Mouse (Mus musculus) stomach, embryonic 16.5 days (tissue): ENCODE measurements around the gene Galnt12. TPM values are rescaled to one million over a fixed set of nuclear protein-coding genes. Genes with fewer than 3 reads are reported as not detected.

Experiments
- ATAC-seq: fragments of 200-750 bp; cut with Nextera tagmentation; 2 replicates; pipeline ENCODE4 v1.8.0; 2017; ENCODE audit warnings: moderate number of reproducible peaks, moderate TSS enrichment; ENCODE audit not compliant: insufficient read depth, low FRiP score
- H3K27ac ChIP-seq: fragments of 300-500 bp; sonication (generic); 2 replicates; pipeline ENCODE4 v1.5.1; 2014; ENCODE audit warnings: low read length
- H3K27me3 ChIP-seq: fragments of 300-500 bp; sonication (generic); 2 replicates; pipeline ENCODE4 v1.6.1; 2014; ENCODE audit warnings: low read length, control low read depth, mixed read lengths; ENCODE audit not compliant: control insufficient read depth, insufficient read depth
- H3K36me3 ChIP-seq: fragments of 300-500 bp; sonication (generic); 2 replicates; pipeline ENCODE4 v1.6.1; 2014; ENCODE audit warnings: low read length; ENCODE audit not compliant: control insufficient read depth, insufficient read depth
- H3K4me1 ChIP-seq: fragments of 300-500 bp; sonication (generic); 2 replicates; pipeline ENCODE4 v1.6.1; 2014; ENCODE audit warnings: low read length, control low read depth, mixed read lengths; ENCODE audit not compliant: control insufficient read depth, insufficient read depth
- H3K4me2 ChIP-seq: fragments of 300-500 bp; sonication (generic); 2 replicates; pipeline ENCODE4 v1.6.1; 2014; ENCODE audit warnings: low read depth, low read length, mixed read lengths
- H3K4me3 ChIP-seq: fragments of 300-500 bp; sonication (generic); replicated peaks from 2 replicates; pipeline ENCODE4 v1.5.1; 2014; ENCODE audit warnings: mild to moderate bottlenecking, low read length
- H3K9ac ChIP-seq: fragments of 300-500 bp; sonication (generic); 2 replicates; pipeline ENCODE4 v1.6.1; 2014; ENCODE audit warnings: low read length
- H3K9me3 ChIP-seq: fragments of 300-500 bp; sonication (generic); replicated peaks from 2 replicates; pipeline ENCODE4 v1.6.1; 2016; ENCODE audit warnings: low read length, control low read depth; ENCODE audit not compliant: control insufficient read depth
- WGBS: fragments of 180-500 bp; shearing (Covaris S2); extraction: QIAGEN DNeasy Blood & Tissue Kit; methylation state at CpG from one replicate; pipeline ENCODE4 v1.1.7; 2014; 5-methylcytosine and 5-hydroxymethylcytosine counted together
- polyA plus RNA-seq: library from polyadenylated mRNA; unstranded; fragments of >200 nt; fragmentation: Nextera tagmentation; extraction: Ambion mirVana; gene quantifications from 2 replicates; pipeline ENCODE4 v1.2.1, GENCODE M21; 2015

The Galnt12 gene
- polyA plus RNA-seq, 1 experiment from 2014 or later = 30.7 TPM

- WGBS = 91% methylated on average over 7 of the region's 7 CpGs
- Histone ChIP-seq H3K27ac (no peak overlapping the region), H3K9ac (no peak overlapping the region), H3K4me1 (peaks cover 8% of the 10 kb centered on the region), H3K27me3 (peaks cover 11% of the 10 kb centered on the region), H3K9me3 (no peaks in the 10 kb centered on the region), H3K4me3 (no peak overlapping the region), H3K36me3 (no peaks in the 10 kb centered on the region), H3K4me2 (no peak overlapping the region)
- ATAC-seq = no peak
Observed at GRCm38 (mm10) chr4:47088671-47089070, 3.0 kb upstream of the Galnt12 start.

DNA sequence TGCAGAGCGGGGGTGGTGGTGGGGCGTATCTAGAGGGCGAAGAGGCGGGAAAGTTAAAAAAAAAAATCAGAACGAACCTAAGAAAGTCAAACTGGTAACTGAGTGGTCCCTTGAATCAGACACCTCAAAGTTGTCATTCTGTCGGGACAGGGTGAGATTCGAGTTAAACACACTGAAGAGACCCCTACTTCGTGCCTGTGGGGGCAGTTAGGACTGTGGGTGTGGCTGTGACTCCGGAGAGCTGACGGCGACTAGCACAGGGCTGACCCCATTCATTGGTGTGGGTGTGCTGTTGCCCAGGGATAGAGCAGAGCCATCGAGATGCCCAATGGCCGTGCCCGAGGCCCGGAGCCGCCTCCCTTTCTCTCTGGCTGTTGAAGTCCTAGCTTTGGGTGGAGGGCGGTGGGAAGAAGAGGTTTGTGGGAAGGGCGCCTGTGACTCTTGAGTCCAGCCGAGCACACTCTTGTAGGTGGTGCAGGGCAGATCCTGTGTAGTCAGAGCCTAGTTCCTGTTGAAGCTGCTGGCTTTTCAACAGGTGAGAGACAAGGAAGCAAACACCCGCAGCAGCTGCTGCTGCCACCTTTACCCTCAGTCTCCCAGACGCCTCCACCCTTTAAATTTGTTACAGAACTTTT is 795 bp downstream of the Galnt12 start:
- peaks cover 8% of the 10 kb centered on the region for H3K4me1 ChIP-seq
- peak overlapping the region; percentile 83 for H3K9ac ChIP-seq
- ATAC-seq = peak; percentile 57
- no peaks in the 10 kb centered on the region for H3K9me3 ChIP-seq
- peak overlapping the region; percentile 98 for H3K4me2 ChIP-seq
- peak overlapping the region; percentile 74 for H3K4me3 ChIP-seq
- H3K27me3 ChIP-seq = peaks cover 11% of the 10 kb centered on the region
- no peaks in the 10 kb centered on the region for H3K36me3 ChIP-seq
- H3K27ac ChIP-seq = peak overlapping the region; percentile 60
- WGBS = 4% methylated on average over 21 of the region's 21 CpGs

DNA sequence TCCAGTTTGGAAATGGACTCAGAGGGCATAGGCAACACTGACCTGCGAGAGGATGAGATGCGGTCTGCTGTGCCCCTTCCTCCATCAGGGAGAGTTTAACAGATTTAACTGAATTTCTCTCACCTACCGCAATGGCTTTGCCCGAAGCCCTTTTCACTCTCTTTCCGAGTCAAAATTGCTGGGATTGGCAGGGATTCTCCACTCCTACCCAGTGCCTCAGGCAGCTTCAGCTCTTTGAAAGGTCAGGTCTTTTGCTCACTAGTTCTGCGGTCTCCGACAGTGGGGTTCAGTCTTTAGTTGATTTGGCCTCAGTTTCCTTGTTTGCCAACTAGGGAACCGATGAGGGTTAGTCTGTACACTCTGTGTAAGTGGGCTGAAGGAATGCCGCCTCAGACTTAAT is 1.5 kb downstream of the Galnt12 start:
- H3K27me3 ChIP-seq = peaks cover 11% of the 10 kb centered on the region
- WGBS = 56% methylated on average over 9 of the region's 9 CpGs
- ATAC-seq = no peak
- H3K9me3 ChIP-seq = no peaks in the 10 kb centered on the region
- no peaks in the 10 kb centered on the region for H3K36me3 ChIP-seq
- H3K27ac ChIP-seq = no peak overlapping the region
- peak overlapping the region; percentile 98 for H3K4me2 ChIP-seq
- peak overlapping the region; percentile 74 for H3K4me3 ChIP-seq
- H3K9ac ChIP-seq = peak overlapping the region; percentile 83; the same call in 1 of the 2 replicates
- peaks cover 8% of the 10 kb centered on the region for H3K4me1 ChIP-seq

DNA sequence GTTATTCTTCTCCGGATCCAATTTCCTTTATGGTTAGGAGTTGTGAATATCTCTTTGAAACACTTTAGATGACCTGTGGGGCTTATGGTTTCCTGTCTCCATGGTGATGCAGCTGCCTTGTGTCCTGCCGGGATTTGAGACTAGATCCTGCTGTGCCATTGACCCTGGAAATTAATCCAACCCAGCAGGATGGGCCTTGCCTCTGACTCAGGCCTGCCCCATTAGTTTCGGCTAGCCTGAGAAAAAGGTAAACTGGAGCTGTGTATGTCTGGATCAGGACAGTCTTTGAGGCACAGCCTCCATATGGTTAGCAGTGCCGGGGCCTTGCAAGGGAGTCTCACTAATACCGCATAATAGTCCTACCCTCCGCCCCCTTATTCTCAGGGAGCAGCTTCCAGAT is 1.9 kb downstream of the Galnt12 start:
- no peak for ATAC-seq
- H3K9ac ChIP-seq = no peak overlapping the region
- no peak overlapping the region for H3K27ac ChIP-seq
- peaks cover 11% of the 10 kb centered on the region for H3K27me3 ChIP-seq
- no peaks in the 10 kb centered on the region for H3K36me3 ChIP-seq
- H3K4me3 ChIP-seq = no peak overlapping the region
- H3K4me2 ChIP-seq = peak overlapping the region; percentile 98
- 57% methylated on average over 6 of the region's 6 CpGs for WGBS
- peaks cover 8% of the 10 kb centered on the region for H3K4me1 ChIP-seq
- H3K9me3 ChIP-seq = no peaks in the 10 kb centered on the region

GRCm38 (mm10) chr4:47103561-47103960 is 11.9 kb downstream of the Galnt12 start:
- Histone ChIP-seq H3K27ac (no peak overlapping the region), H3K4me1 (no peaks in the 10 kb centered on the region), H3K9me3 (no peaks in the 10 kb centered on the region), H3K36me3 (no peaks in the 10 kb centered on the region), H3K4me2 (no peak overlapping the region), H3K27me3 (no peaks in the 10 kb centered on the region), H3K9ac (no peak overlapping the region), H3K4me3 (no peak overlapping the region)
- no peak for ATAC-seq
- 87% methylated on average over 10 of the region's 10 CpGs for WGBS

- no peak for ATAC-seq
- peaks cover 8% of the 10 kb centered on the region for H3K36me3 ChIP-seq
- H3K27ac ChIP-seq = no peak overlapping the region
- H3K27me3 ChIP-seq = no peaks in the 10 kb centered on the region
- H3K4me2 ChIP-seq = no peak overlapping the region
- no peaks in the 10 kb centered on the region; the same call in 1 of the 2 replicates for H3K9me3 ChIP-seq
- no peak overlapping the region for H3K4me3 ChIP-seq
- no peak overlapping the region for H3K9ac ChIP-seq
- WGBS = 58% methylated on average over 9 of the region's 9 CpGs
- H3K4me1 ChIP-seq = no peaks in the 10 kb centered on the region
Observed at GRCm38 (mm10) chr4:47111885-47112284, 20.2 kb downstream of the Galnt12 start.

GRCm38 (mm10) chr4:47112560-47112959 is 20.9 kb downstream of the Galnt12 start:
- H3K9ac ChIP-seq = no peak overlapping the region
- H3K4me3 ChIP-seq = no peak overlapping the region
- no peak overlapping the region for H3K4me2 ChIP-seq
- H3K9me3 ChIP-seq = no peaks in the 10 kb centered on the region; the same call in 1 of the 2 replicates
- no peaks in the 10 kb centered on the region for H3K4me1 ChIP-seq
- no peaks in the 10 kb centered on the region for H3K27me3 ChIP-seq
- 66% methylated on average over 9 of the region's 9 CpGs for WGBS
- H3K27ac ChIP-seq = no peak overlapping the region
- H3K36me3 ChIP-seq = peaks cover 8% of the 10 kb centered on the region
- ATAC-seq = no peak

DNA sequence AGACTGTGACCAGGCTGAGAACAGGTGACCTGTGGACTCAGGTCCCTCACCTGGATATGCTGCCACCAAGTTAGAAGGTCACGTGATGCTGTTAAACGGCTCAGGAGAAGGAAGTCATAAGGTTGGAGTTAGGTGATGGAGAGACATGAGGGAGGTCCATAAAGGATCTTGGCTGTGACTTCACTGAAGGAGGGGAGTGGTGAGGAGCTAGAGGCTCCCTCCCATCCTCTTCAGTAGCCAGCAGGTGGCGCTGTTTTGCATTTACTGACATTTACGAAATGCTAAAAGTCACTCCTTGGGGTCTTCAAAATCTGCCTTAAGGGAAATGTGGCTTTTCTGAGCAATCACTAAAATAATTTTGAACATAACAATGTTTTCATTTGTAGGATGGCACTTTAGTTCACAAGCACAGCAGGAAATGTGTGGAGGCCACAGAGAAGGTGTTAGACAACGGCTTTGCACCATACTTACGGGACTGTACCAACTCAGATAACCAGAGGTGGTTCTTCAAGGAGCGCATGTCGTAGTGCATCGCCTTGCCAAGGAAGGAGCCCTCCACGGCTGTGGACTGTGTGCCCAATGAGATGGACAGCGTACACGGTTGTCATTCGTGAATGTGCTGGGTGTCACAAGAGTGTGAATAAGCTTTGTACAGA is 30.5 kb downstream of the Galnt12 start:
- no peaks in the 10 kb centered on the region for H3K27me3 ChIP-seq
- no peaks in the 10 kb centered on the region for H3K36me3 ChIP-seq
- no peak overlapping the region for H3K4me3 ChIP-seq
- H3K27ac ChIP-seq = no peak overlapping the region
- WGBS = 65% methylated on average over 13 of the region's 13 CpGs
- no peak overlapping the region for H3K4me2 ChIP-seq
- no peak for ATAC-seq
- peaks cover 4% of the 10 kb centered on the region for H3K9me3 ChIP-seq
- H3K4me1 ChIP-seq = no peaks in the 10 kb centered on the region
- no peak overlapping the region for H3K9ac ChIP-seq

- Histone ChIP-seq H3K4me3 (no peak overlapping the region), H3K4me2 (no peak overlapping the region), H3K27me3 (no peaks in the 10 kb centered on the region), H3K27ac (no peak overlapping the region), H3K9ac (no peak overlapping the region), H3K4me1 (no peaks in the 10 kb centered on the region), H3K9me3 (peaks cover 6% of the 10 kb centered on the region), H3K36me3 (no peaks in the 10 kb centered on the region)
- ATAC-seq = no peak
- WGBS = 83% methylated on average over 9 of the region's 9 CpGs
Observed at GRCm38 (mm10) chr4:47124140-47124711, 32.5 kb downstream of the Galnt12 start.
